8 mouse cellular contexts compared by ENCODE assay signal in genomic region chr16:17232794-17233701, GRCm38 (mm10). TPM values are rescaled to one million over a fixed set of nuclear protein-coding genes. Genes with fewer than 3 reads are reported as not detected.
A peak's percentile ranks its signal among the peaks of the same experiment; 100 is the strongest.
DNase-seq lines count a peak whose midpoint lies in the region; ATAC-seq and TF ChIP-seq lines count a peak whose summit lies in the region.

Gene Hic2 (plus strand): TSS chr16:17233572.

- intact Hi-C loops in heart, postnatal 25 days (cut with DNase I) = loop anchor here (2.0 kb wide), 1 partner anchor 24 kb away; the partner anchor contains the start of gene Rimbp3

- peak within 1 kb of the TSS; percentile 78 for H3K27ac ChIP-seq in ES-E14 (ENCODE audit: insufficient read depth, low read depth, low read length, poor library complexity, severe bottlenecking)
- peak within 1 kb of the TSS; percentile 95 for H3K27ac ChIP-seq in forebrain, embryonic 15.5 days (replicated peaks)
- peak within 1 kb of the TSS; percentile 83 for H3K27ac ChIP-seq in liver, postnatal 0 days (ENCODE audit: low read depth)
- H3K27ac ChIP-seq in neural tube, embryonic 13.5 days (replicated peaks) = peak within 1 kb of the TSS; percentile 96

- H3K9me3 ChIP-seq in ES-E14 (ENCODE audit: control insufficient read depth, insufficient read depth, low read depth, low read length) = no peaks in the 10 kb centered on the region
- peaks cover 4% of the 10 kb centered on the region; the same call in 1 of the 2 replicates for H3K9me3 ChIP-seq in forebrain, embryonic 15.5 days
- no peaks in the 10 kb centered on the region for H3K9me3 ChIP-seq in liver, postnatal 0 days (ENCODE audit: low read length)
- H3K9me3 ChIP-seq in neural tube, embryonic 13.5 days = no peaks in the 10 kb centered on the region

- H3K4me2 ChIP-seq in forebrain, embryonic 15.5 days (replicated peaks) = peak within 1 kb of the TSS; percentile 83
- peak within 1 kb of the TSS; percentile 98 for H3K4me2 ChIP-seq in liver, postnatal 0 days (ENCODE audit: low read depth, low read length)
- peak within 1 kb of the TSS; percentile 75 for H3K4me2 ChIP-seq in neural tube, embryonic 13.5 days

- H3K4me3 ChIP-seq in ES-E14 (ENCODE audit: insufficient read depth in 1 of 2, low read depth in 1 of 2, low read length in 2 of 2, poor library complexity in 1 of 2, severe bottlenecking in 1 of 2) = peak within 1 kb of the TSS; percentile 87 to 91
- H3K4me3 ChIP-seq in forebrain, embryonic 15.5 days = peak within 1 kb of the TSS; percentile 99
- peak within 1 kb of the TSS; percentile 97 for H3K4me3 ChIP-seq in liver, postnatal 0 days (ENCODE audit: low read depth, low read length)
- H3K4me3 ChIP-seq in neural tube, embryonic 13.5 days = peak within 1 kb of the TSS; percentile 82

- 2% methylated on average over 59 of the region's 59 CpGs for WGBS in forebrain, embryonic 15.5 days
- 4% methylated on average over 56 of the region's 59 CpGs for WGBS in liver, postnatal 0 days (ENCODE audit: insufficient replicate concordance)
- 1% methylated on average over 59 of the region's 59 CpGs for WGBS in neural tube, embryonic 13.5 days

- in situ Hi-C loops in ES-E14 (cut with MboI; ENCODE audit: low sequenced_read_pairs in 2 of 2, unreplicated experiment in 2 of 2) = no loop called here

- peaks cover 11 to 20% of the 10 kb centered on the region in 2 experiments for H3K4me1 ChIP-seq in ES-E14 (ENCODE audit: control insufficient read depth in 2 of 2, insufficient read depth in 2 of 2, low read length in 2 of 2, poor library complexity in 1 of 2)
- peaks cover 35% of the 10 kb centered on the region for H3K4me1 ChIP-seq in forebrain, embryonic 15.5 days
- H3K4me1 ChIP-seq in liver, postnatal 0 days (ENCODE audit: insufficient read depth) = peaks cover 37% of the 10 kb centered on the region
- H3K4me1 ChIP-seq in neural tube, embryonic 13.5 days (replicated peaks) = peaks cover 40% of the 10 kb centered on the region

- peaks cover 4% of the 10 kb centered on the region; the same call in 1 of the 2 replicates for H3K36me3 ChIP-seq in ES-E14 (ENCODE audit: control insufficient read depth, insufficient read depth, low read length, poor library complexity, severe bottlenecking)
- no peaks in the 10 kb centered on the region for H3K36me3 ChIP-seq in forebrain, embryonic 15.5 days
- H3K36me3 ChIP-seq in liver, postnatal 0 days (replicated peaks; ENCODE audit: insufficient read depth, low read length) = no peaks in the 10 kb centered on the region
- no peaks in the 10 kb centered on the region for H3K36me3 ChIP-seq in neural tube, embryonic 13.5 days

- no peak for TF ChIP-seq CTCF in liver, postnatal 0 days (IDR thresholded peaks at IDR 0.05; ENCODE audit: low read depth)

- peak within 1 kb of the TSS; percentile 91 for H3K9ac ChIP-seq in ES-E14 (ENCODE audit: insufficient read depth, low read depth, low read length, poor library complexity, severe bottlenecking)
- H3K9ac ChIP-seq in forebrain, embryonic 15.5 days (replicated peaks) = peak within 1 kb of the TSS; percentile 96
- peak within 1 kb of the TSS; percentile 96 for H3K9ac ChIP-seq in liver, postnatal 0 days (replicated peaks)
- peak within 1 kb of the TSS; percentile 90 for H3K9ac ChIP-seq in neural tube, embryonic 13.5 days

- peak; percentile 93 for ATAC-seq in forebrain, embryonic 15.5 days (replicated peaks)
- ATAC-seq in liver, postnatal 0 days = peak; percentile 93
- ATAC-seq in neural tube, embryonic 13.5 days (ENCODE audit: low read depth) = peak; percentile 95

- TF ChIP-seq EP300 in liver, postnatal 0 days (IDR thresholded peaks at IDR 0.05; ENCODE audit: low read depth) = peak; percentile 51; the same call in 1 of the 2 replicates

- peak; percentile 98 for DNase-seq in ES-E14 (ENCODE audit: low read depth, low spot score)
- peak; percentile 94 for DNase-seq in cerebellum, adult 11-12 months
- DNase-seq in heart, postnatal 25 days (ENCODE audit: low spot score) = peak; percentile 93
- DNase-seq in layer of hippocampus, adult 11-12 months (ENCODE audit: low spot score) = peak; percentile 93
- peak; percentile 93 for DNase-seq in liver, postnatal 0 days
- peak; percentile 78 for DNase-seq in telencephalon, adult 2 months (ENCODE audit: low read depth, low spot score)

- no peaks in the 10 kb centered on the region for H3K27me3 ChIP-seq in forebrain, embryonic 15.5 days
- H3K27me3 ChIP-seq in liver, postnatal 0 days (ENCODE audit: insufficient read depth, low read length) = no peaks in the 10 kb centered on the region
- H3K27me3 ChIP-seq in neural tube, embryonic 13.5 days = no peaks in the 10 kb centered on the region

TF ChIP-seq in ES-E14, 5 proteins besides CTCF, POLR2A, EP300 and RAD21:
- no peak for TF ChIP-seq MAFK (IDR thresholded peaks at IDR 0.05; ENCODE audit: insufficient read depth, low read depth, low read length)
- no peak for TF ChIP-seq ZNF384 (IDR thresholded peaks at IDR 0.05; ENCODE audit: low read depth, low read length)
- TF ChIP-seq HCFC1 (IDR thresholded peaks at IDR 0.05; ENCODE audit: borderline replicate concordance, insufficient read depth, low read length) = no peak
- TF ChIP-seq ZC3H11A (IDR thresholded peaks at IDR 0.05; ENCODE audit: borderline replicate concordance, low read depth, low read length) = no peak
- no peak; the same call in 1 of the 2 replicates for TF ChIP-seq CHD2 (IDR thresholded peaks at IDR 0.05; ENCODE audit: low read depth, low read length)

RNA-seq across cellular contexts. Expression of gene Hic2, which starts in this region (rescaled TPM):
- 35.0 and 35.9 TPM in 2 replicates for total RNA-seq in ES-E14 (2012; rRNA removed)
- polyA plus RNA-seq in forebrain, embryonic 15.5 days (2015; fragmentation: Nextera tagmentation; extraction: Ambion mirVana) = 8.6 and 8.8 TPM in 2 replicates
- total RNA-seq in heart, postnatal 25 days (2021) = 1 to 10 TPM; 2.0 to 2.2 TPM
- polyA plus RNA-seq in liver, postnatal 0 days (2015; fragmentation: Nextera tagmentation; extraction: Ambion mirVana) = 1.4 and 1.6 TPM in 2 replicates
- polyA plus RNA-seq in neural tube, embryonic 13.5 days (2015; fragmentation: Nextera tagmentation; extraction: Ambion mirVana) = 7.8 and 8.2 TPM in 2 replicates

Comparison
In these comparisons a context has a peak if more than half of its experiments do, and no peak if none do; other contexts are left out.
1. Peak in every context shown above with its lines: DNase-seq, ATAC-seq, H3K4me3 ChIP-seq and H3K27ac ChIP-seq.
2. RNA of gene Hic2 (total RNA-seq): 35.0 to 35.9 TPM in ES-E14; 2.0 to 2.2 TPM in heart, postnatal 25 days; every median in the first group is over 10 times any median in the second.